Mouse (Mus musculus): ENCODE results near the gene Cks1b. TPM values are rescaled to one million over a fixed set of nuclear protein-coding genes. Genes with fewer than 3 reads are reported as not detected.
A peak's percentile ranks its signal among the peaks of the same experiment; 100 is the strongest.

Gene Cks1b
- polyA plus RNA-seq, 1 experiment = 10.9 TPM

GRCm38 (mm10) chr3:89384331-89385076, 33.7 kb downstream of the Cks1b start:
- Histone ChIP-seq H3K27ac (replicated peaks; ENCODE audit: low read depth, low read length) (0 out of 2 replicates have a peak overlapping the region, but pooled peaks have one; percentile 8), H3K4me3 (ENCODE audit: insufficient read depth, low read depth, low read length) (no peak overlapping the region), H3K4me1 (ENCODE audit: control insufficient read depth, insufficient read depth, insufficient read length, low read length) (peaks cover 24% of the 10 kb centered on the region)

- peak overlapping the region; percentile 72 for H3K27ac ChIP-seq (replicated peaks; ENCODE audit: low read depth, low read length)
- H3K4me1 ChIP-seq (ENCODE audit: control insufficient read depth, insufficient read depth, insufficient read length, low read length) = peaks cover 20% of the 10 kb centered on the region
- H3K4me3 ChIP-seq (ENCODE audit: insufficient read depth, low read depth, low read length) = no peak overlapping the region
Measured at GRCm38 (mm10) chr3:89383651-89384255, 34.4 kb downstream of the Cks1b start.

GRCm38 (mm10) chr3:89382950-89383349, 35.2 kb downstream of the Cks1b start:
- Histone ChIP-seq H3K27ac (replicated peaks; ENCODE audit: low read depth, low read length) (peak overlapping the region; percentile 72), H3K4me1 (ENCODE audit: control insufficient read depth, insufficient read depth, insufficient read length, low read length) (peaks cover 17% of the 10 kb centered on the region), H3K4me3 (ENCODE audit: insufficient read depth, low read depth, low read length) (no peak overlapping the region)

DNA sequence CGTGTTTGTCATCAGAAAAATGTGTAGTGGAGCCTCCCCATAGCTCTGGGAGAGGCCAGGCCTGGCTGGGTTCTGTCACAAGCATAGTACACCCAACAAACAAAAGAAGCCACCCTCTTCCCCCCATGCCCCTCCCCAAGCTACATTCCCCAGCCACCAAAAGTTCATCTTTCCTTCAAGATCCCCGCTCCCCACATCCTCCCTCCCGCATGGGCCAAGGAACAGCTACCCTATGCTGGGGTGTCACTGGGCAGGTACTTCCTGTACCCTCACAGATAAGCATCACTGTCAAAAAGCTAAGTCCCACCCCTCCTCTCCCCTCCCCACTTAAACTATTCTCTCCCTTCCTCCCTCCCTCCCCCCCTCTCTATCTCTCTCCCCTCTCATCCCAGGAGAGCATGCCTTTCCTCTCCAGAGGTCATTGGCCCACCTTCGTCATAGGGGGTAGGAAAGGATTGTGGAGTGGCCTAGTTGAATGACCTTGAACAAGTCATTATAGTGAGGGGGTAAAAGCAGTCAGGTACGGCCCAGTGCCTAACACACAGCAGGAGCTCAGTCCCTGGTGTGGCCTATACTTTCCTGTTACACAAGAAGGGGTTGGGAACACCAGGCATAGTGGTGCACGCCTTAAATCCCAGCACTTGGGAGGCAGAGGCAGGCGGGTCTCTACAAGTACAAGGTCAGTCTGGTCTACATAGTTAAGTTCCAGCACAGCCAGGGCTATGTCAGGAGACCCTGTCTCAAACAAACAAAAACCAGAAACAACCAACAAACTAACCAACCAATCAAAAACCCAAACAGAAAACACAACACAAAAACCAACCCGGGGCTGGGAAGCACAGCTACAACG, 35.9 kb downstream of the Cks1b start:
- Histone ChIP-seq H3K4me3 (ENCODE audit: insufficient read depth, low read depth, low read length) (no peak overlapping the region), H3K27ac (replicated peaks; ENCODE audit: low read depth, low read length) (peak overlapping the region; percentile 72)

GRCm38 (mm10) chr3:89381233-89381632, 37.0 kb downstream of the Cks1b start:
- peaks cover 17% of the 10 kb centered on the region for H3K4me1 ChIP-seq (ENCODE audit: control insufficient read depth, insufficient read depth, insufficient read length, low read length)
- no peak overlapping the region for H3K27ac ChIP-seq (replicated peaks; ENCODE audit: low read depth, low read length)
- no peak overlapping the region for H3K4me3 ChIP-seq (ENCODE audit: insufficient read depth, low read depth, low read length)

More for the DNA sequence above, 35.9 kb downstream of the Cks1b start:
- H3K4me1 ChIP-seq (ENCODE audit: control insufficient read depth, insufficient read depth, insufficient read length, low read length) = peaks cover 17% of the 10 kb centered on the region

- H3K4me1 ChIP-seq (ENCODE audit: control insufficient read depth, insufficient read depth, insufficient read length, low read length) = peaks cover 17% of the 10 kb centered on the region
- H3K4me3 ChIP-seq (ENCODE audit: insufficient read depth, low read depth, low read length) = no peak overlapping the region
- H3K27ac ChIP-seq (replicated peaks; ENCODE audit: low read depth, low read length) = no peak overlapping the region
Measured at GRCm38 (mm10) chr3:89380711-89381110, 37.5 kb downstream of the Cks1b start.

DNA sequence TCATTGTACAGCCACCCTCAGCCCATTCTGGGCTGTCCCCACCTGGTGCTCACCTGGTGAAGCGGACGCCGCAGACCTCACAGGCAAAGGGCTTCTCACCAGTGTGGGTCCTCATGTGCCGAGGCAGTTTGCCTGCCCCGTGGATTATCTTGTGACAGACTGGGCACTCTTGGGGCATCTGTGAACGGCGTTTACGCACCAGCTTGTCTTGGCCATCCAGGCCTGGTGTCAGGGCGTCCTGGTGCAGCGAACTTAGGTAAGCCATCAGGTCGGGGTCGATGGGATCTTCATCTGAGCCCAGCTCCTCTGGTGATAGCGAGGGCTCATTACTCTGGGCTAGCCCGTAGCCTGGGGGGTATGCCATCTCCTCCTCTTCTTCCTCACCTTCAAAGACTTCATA, 37.9 kb downstream of the Cks1b start:
- peaks cover 17% of the 10 kb centered on the region for H3K4me1 ChIP-seq (ENCODE audit: control insufficient read depth, insufficient read depth, insufficient read length, low read length)
- H3K4me3 ChIP-seq (ENCODE audit: insufficient read depth, low read depth, low read length) = no peak overlapping the region
- H3K27ac ChIP-seq (replicated peaks; ENCODE audit: low read depth, low read length) = peak overlapping the region; percentile 48; the same call in 1 of the 2 replicates

GRCm38 (mm10) chr3:89379388-89380131, 38.6 kb downstream of the Cks1b start:
- Histone ChIP-seq H3K4me3 (ENCODE audit: insufficient read depth, low read depth, low read length) (peak overlapping the region; percentile 62; the same call in 1 of the 2 replicates), H3K4me1 (ENCODE audit: control insufficient read depth, insufficient read depth, insufficient read length, low read length) (peaks cover 16% of the 10 kb centered on the region), H3K27ac (replicated peaks; ENCODE audit: low read depth, low read length) (peak overlapping the region; percentile 80)

- peak overlapping the region; percentile 80 for H3K27ac ChIP-seq (replicated peaks; ENCODE audit: low read depth, low read length)
Measured at GRCm38 (mm10) chr3:89378394-89379067, 39.7 kb downstream of the Cks1b start.

DNA sequence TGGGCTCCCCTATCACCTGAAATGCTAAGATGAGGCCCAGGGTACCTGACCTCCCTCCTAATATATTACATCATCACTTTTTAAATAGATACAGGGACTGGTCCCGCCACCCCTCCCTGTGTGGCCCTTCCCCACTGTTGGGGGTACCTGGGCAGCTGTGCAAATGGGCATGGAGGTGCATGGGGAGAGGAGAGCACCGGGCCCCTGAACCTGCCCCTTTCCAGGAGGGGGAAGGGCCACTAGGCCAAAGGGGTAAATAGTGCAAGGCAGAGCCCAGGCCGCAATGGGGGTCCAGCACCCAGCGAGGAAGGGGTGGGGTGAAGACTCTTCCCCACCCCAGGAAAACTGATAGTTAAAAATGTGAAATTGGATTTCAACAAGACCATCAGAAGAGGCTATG, 40.4 kb downstream of the Cks1b start:
- Histone ChIP-seq H3K27ac (replicated peaks; ENCODE audit: low read depth, low read length) (peak overlapping the region; percentile 80), H3K4me3 (ENCODE audit: insufficient read depth, low read depth, low read length) (peak overlapping the region; percentile 62; the same call in 1 of the 2 replicates), H3K4me1 (ENCODE audit: control insufficient read depth, insufficient read depth, insufficient read length, low read length) (peaks cover 6% of the 10 kb centered on the region)

More at GRCm38 (mm10) chr3:89378394-89379067, 39.7 kb downstream of the Cks1b start:
- Histone ChIP-seq H3K4me3 (ENCODE audit: insufficient read depth, low read depth, low read length) (peak overlapping the region; percentile 62), H3K4me1 (ENCODE audit: control insufficient read depth, insufficient read depth, insufficient read length, low read length) (peaks cover 9% of the 10 kb centered on the region)

DNA sequence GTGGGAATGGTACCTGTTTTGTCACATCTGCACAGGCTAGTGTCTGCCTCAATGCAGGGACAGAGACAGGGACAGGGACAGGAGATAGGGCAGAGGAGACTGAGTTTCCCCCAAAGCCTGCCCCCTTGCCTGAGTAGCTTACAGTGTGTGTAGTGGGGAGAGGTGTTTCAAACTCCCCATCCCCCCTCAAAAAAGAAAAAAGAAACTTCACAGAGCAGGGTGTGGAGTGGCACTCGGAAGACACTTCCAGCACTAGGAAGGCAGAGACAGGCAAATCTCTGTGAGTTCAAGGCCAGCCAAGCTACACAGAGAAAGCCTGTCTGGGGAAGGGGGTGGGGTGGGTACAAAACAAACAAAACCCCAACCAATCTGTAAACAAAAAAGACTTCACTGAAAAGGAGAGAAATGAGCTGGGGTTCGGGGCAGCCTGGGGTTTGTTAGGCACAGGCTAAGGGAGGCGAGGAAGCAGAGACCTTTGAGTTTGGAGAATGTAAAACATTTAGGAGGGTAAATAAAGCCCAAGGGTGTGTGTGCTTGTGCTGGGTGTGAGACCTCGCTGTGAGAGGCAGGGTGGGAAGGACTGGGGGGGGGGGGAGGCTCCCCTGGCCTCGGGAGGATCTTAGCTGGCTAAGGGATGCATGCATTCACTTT, 44.5 kb downstream of the Cks1b start:
- Histone ChIP-seq H3K4me3 (ENCODE audit: insufficient read depth, low read depth, low read length) (no peak overlapping the region), H3K4me1 (ENCODE audit: control insufficient read depth, insufficient read depth, insufficient read length, low read length) (no peaks in the 10 kb centered on the region), H3K27ac (replicated peaks; ENCODE audit: low read depth, low read length) (no peak overlapping the region)

DNA sequence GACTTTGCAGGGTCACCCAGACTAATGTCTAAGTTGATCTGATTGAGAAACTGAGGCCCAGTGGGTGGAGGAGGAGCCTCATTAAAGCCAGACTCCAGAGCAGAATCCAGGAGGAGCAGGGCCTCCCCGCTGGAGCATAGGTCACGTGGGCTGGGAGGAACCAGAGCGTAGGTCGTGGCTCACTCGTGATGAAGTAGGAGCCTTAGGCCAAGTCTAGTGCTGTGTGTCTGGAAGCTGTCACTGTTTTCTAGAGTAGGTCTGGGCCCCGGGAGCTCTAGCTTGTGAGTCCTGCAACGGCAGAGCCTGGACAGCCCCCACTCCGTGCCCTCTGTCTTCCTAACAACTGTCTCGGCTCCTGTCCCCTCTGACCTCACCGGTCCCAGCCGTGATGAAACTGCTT, 50.8 kb downstream of the Cks1b start:
- Histone ChIP-seq H3K4me3 (ENCODE audit: insufficient read depth, low read depth, low read length) (peak overlapping the region; percentile 15; the same call in 1 of the 2 replicates), H3K4me1 (ENCODE audit: control insufficient read depth, insufficient read depth, insufficient read length, low read length) (peaks cover 9% of the 10 kb centered on the region)

GRCm38 (mm10) chr3:89365486-89366414, 52.4 kb downstream of the Cks1b start:
- no peak overlapping the region for H3K4me3 ChIP-seq (ENCODE audit: insufficient read depth, low read depth, low read length)
- no peak overlapping the region for H3K27ac ChIP-seq (replicated peaks; ENCODE audit: low read depth, low read length)

More for the DNA sequence above, 50.8 kb downstream of the Cks1b start:
- H3K27ac ChIP-seq (replicated peaks; ENCODE audit: low read depth, low read length) = peak overlapping the region; percentile 86

More at GRCm38 (mm10) chr3:89365486-89366414, 52.4 kb downstream of the Cks1b start:
- peaks cover 9% of the 10 kb centered on the region for H3K4me1 ChIP-seq (ENCODE audit: control insufficient read depth, insufficient read depth, insufficient read length, low read length)

Data from brown adipose tissue, adult 24 weeks (tissue).